Mouse (Mus musculus): Measurements from ENCODE around the gene Tspan12.
"Not testable (repeated sequence)": the region's sequence is repeated elsewhere in the genome, so short reads cannot be mapped to it uniquely, and the experiment has no call there.

Tspan12 gene

DNA sequence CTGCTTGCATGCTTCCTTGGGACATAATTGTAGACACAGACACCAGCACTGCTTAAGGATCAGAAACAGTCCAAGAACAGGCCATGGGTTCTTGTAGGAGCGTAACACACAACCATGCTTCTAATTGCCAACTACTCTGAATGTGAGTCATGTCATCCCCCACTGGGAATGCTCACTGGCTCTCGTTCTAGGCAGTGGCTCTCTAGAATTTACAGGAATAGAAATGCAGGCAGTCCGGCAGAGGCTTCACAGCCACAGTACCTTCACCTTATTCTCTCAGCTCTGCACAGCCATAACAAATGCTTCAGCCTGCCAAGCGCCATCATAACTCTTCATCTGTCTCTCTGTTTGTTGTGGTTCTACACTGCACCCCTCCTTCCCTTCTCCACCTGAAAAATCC lies 23.9 kb downstream of the Tspan12 start:
- no peak for DNase-seq (ENCODE audit: low read depth, low spot score)

GRCm38 (mm10) chr6:21828001-21828400 lies 24.3 kb downstream of the Tspan12 start:
- DNase-seq (ENCODE audit: low read depth, low spot score), result no peak

DNA sequence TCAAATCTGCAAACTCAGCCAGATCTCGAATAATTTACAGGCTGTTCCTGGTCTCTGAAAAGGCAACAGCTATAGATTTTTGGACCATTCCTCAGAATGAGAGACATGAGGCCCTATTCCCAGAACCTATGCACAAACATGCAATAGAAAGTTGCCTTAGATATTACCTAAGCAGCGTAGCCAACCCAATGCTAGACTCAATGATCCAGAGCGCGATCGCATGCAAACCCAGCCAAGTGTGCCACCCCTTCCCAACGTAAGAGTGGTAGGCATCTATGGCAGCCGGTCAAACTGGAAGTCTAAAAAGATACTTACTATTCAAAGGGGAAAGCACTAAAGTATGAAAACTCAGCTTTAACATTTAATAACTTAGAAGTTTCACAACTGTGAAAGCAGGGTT lies 28.6 kb downstream of the Tspan12 start:
- DNase-seq (ENCODE audit: low read depth, low spot score), result no peak

GRCm38 (mm10) chr6:21823281-21823680 lies 29.0 kb downstream of the Tspan12 start:
- no peak for DNase-seq (ENCODE audit: low read depth, low spot score)

GRCm38 (mm10) chr6:21822721-21823134 lies 29.6 kb downstream of the Tspan12 start:
- DNase-seq (ENCODE audit: low read depth, low spot score), result no peak

DNA sequence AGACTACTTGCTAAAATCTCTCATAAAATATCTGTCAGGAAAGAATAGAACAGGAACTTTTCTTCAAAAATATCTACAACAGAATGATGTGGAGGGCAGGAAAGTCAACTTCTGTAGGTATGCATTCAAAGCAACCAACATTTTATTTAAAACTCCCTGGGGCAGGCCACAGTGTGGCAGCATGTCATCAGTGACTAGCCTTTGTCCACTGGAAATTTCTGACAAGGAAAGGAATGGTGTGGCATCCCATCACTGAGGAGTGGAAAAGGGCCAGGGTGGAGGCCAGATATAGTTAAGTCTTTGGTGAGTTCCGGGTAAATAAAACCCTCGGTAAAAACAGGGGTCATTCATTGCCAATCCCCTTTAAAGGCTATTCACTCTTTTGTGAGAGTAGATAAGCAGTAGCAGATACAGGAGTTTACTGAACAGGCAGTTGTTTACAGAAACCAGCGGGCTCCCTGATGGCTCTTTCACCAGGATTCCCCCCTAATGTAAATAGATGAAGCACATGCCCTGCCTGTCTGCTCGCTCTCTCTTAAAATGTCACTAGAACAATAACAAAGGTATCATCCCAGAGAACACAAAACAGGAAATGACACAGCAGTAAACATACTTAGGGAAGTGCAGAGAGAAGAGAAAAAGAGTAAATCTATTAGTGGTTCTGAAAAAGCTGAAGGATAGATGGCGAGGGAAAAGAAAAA lies 34.1 kb downstream of the Tspan12 start:
- DNase-seq (ENCODE audit: low read depth, low spot score), result no peak

DNA sequence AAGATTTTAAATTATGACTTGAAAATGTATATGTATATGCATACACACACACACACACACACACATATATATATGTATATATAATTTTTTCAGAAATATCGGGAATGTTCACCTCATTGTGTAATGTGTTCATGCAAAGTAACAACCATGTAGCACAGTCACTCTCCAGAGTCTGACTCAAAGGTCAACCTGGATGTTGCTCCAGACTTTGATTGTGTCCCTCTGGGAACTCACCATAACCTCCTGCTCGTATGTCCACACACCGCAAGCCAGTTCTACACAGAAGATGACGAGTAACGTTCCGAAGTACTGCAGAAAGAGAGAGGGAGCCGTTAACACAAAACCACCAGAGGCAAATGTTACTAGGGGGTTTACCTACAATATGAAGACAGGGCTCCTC lies 46.3 kb downstream of the Tspan12 start:
- no peak for DNase-seq (ENCODE audit: low read depth, low spot score)

- no peak for DNase-seq (ENCODE audit: low read depth, low spot score)
Measured at GRCm38 (mm10) chr6:21805013-21805570, 47.2 kb downstream of the Tspan12 start.

DNA sequence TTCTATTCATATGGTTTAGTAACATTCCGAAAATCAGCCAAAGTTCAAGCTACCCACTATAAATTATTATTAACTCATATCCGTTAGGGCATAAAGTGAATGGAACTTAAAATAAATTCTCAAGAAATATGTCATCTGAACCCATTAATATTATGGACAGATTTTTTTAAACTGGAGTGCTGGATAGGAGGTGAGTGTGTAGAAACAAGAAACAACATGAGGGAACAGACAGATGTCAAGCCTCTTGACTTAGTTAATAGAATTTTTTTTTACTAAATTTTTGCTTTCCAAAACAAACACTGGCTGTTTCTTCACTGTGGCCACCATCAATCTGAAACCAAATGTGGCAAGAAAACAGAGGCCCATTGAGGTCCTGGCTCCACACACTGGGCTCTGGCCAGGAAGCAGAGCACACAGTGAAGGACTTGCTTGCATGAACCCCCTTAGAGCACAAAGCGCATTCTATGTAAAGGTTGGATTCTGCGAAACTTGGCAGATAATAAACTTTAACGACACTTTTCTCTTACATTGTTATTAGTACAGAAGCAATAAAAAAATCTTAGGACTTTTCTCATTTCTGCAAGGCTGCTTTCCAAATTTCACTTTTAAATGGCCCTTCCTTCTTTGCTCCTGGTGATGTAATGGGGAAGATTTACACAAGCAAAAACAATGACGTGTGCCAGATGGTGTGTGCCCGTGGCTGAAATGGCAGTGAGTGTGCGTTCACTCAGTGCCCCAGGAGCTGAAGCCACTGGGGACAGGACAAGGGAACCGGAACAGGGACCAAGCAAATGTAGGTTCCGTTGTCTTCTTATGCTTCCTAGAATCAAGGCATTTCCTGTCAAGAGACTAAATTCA lies 48.6 kb downstream of the Tspan12 start:
- peak; percentile 16 for DNase-seq (ENCODE audit: low read depth, low spot score)

DNA sequence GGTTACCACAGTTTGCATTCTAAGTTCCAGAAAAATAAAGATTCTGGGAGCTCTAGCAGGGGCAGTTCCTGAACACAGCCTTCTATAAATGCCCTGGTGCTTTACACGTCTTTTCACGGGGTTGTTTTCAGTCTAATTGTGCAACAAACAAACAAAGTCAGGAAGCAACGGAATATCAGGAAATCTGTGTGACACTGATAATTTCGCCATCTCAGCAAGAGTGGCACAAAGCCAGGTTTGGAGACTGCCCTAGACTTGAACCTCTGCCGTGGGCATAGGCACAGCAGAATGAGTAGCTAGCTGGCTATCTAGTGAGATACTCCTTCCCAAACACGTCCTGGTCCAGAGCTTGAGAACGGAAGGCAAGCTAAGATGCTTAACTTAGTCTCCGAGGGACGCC lies 53.7 kb downstream of the Tspan12 start:
- DNase-seq (ENCODE audit: low read depth, low spot score), result no peak

- no peak for DNase-seq (ENCODE audit: low read depth, low spot score)
Measured at GRCm38 (mm10) chr6:21797087-21797486, 55.2 kb downstream of the Tspan12 start.

DNA sequence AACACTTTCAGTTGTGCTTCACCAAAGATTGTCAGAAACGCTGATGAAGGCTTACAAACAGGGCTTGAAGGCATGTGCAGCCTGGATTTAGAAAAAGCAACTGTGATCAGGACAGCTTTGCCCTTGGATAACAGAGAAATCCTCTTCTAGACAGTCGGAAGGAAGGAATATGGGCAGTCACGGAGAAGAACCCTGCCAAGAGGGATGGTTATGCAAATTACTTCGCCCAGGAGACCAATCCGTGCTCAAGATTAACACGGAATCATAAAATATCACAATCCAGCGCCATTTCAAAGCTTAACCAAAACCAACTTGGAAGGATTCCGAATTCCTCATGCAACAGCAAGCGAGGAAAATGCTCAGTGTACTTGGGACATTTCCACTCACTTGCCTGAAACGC lies 55.9 kb downstream of the Tspan12 start:
- no peak for DNase-seq (ENCODE audit: low read depth, low spot score)

DNA sequence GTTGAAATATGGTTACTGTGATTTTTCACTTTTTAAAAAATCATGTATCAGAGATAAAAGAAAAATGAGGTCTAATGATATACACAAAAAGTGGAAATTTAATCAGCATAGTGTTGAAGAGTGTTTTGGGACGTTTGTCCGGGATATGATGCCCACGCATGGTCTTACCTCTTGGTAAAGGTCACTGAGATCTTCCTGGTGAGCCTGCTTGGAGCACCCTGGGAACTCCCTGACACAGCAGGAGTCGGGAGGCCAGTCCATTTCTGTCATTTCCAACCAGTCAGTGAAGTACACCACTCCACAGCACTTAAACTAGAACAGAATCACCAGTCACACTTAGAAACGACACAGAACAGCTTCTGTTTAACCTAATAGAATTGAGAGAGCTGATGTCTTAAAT lies 56.9 kb downstream of the Tspan12 start:
- DNase-seq (ENCODE audit: low read depth, low spot score), result no peak

DNA sequence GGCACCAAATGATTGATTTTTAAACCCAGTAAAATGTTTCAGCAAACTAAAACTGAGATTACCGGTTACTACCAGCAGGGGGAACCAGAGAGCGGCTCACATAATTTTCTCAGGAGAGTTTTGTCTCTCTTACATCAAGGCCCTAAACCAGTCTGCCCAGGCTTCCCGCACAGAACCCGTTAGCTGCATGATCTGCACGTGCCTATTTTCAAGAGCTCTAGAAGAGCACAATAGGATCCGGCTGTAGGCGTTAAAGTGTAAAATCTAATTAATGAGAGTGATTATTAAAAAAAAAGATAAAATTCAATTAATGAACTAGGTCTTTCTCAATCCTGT lies 57.3 kb downstream of the Tspan12 start:
- no peak for DNase-seq (ENCODE audit: low read depth, low spot score)

DNA sequence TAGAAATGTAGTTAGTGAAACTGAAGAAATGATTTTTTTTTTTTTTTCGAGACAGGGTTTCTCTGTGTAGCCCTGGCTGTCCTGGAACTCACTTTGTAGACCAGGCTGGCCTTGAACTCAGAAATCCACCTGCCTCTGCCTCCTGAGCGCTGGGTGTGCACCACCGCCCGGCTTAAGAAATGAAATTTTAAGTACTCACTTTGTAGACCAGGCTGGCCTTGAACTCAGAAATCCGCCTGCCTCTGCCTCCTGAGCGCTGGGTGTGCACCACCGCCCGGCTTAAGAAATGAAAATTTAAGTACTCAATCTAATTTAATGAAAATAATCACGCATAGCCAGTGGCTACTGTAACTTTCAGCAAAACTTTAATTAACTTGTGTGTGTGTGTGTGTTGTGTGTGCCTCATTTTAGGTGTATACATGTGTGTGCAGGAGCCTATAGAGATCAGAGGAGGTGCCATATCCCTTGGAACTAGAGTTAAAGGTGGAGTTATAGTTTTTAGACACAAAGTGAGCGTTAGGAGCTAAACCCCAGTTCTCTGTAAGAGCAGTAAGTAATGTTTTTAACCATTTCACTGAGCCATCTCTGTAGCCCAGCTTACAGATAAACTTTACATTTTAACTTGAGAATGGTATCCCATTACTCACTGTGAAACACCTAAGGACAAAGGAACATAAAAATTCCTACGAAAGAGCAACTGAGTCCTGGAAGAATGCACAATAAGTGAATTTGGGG lies 57.8 kb downstream of the Tspan12 start:
- DNase-seq (ENCODE audit: low read depth, low spot score), result no peak

DNA sequence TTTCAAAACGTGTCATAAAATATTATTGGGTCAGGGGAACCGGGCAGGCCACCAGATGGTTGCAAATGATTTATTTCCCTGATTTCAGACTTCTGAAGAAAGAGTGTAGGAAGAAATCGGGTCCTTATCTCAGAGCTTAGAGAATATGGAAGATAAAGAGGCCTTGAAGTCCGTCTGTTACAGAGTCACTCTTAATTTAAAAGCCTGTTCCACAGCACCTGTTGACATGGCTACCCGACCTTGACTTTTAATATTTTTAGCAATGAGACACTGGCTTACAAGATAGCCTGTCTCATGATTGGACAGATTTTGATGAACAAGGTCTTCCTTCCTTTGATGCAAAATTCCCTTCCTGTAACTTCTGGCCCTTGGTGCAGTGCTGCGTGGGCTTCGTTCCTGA lies 61.0 kb downstream of the Tspan12 start:
- DNase-seq (ENCODE audit: low read depth, low spot score), result no peak

GRCm38 (mm10) chr6:21790550-21791086 lies 61.7 kb downstream of the Tspan12 start:
- DNase-seq (ENCODE audit: low read depth, low spot score), result no peak

DNA sequence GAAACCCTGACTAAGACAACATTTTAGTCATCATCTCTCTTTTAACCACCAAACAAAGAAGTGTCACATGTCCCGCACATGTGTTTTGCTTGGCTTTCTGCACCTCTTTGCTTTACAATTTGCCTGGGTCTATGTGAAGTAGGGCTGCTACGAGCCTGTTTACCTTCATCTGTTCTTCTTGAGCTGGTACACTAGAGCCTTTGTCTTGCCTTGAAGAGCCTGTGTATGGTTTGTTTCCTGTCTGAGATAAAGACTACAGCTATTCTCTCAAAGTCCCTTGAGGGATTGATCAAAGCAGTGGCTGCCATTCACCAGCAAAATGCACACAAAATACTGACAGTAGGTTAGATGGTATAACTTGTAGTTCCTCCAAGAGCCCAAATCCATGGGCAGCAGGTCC lies 62.3 kb downstream of the Tspan12 start:
- DNase-seq (ENCODE audit: low read depth, low spot score), result no peak

DNA sequence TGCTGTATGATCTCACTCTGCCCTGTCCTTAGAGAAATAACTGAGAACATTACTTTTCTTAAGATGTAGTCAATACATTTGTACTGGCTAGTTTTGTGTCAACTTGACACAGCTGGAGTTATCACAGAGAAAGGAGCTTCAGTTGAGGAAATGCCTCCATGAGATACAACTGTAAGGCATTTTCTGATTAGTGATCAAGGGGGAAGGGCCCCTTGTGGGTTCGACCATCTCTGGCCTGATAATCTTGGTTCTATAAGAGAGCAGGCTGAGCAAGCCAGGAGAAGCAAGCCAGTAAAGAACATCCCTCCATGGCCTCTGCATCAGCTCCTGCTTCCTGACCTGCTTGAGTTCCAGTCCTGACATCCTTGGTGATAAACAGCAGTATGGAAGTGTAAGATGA lies 62.7 kb downstream of the Tspan12 start:
- DNase-seq (ENCODE audit: low read depth, low spot score), result not testable (repeated sequence)

GRCm38 (mm10) chr6:21787757-21788156 lies 64.6 kb downstream of the Tspan12 start:
- DNase-seq (ENCODE audit: low read depth, low spot score), result no peak

DNA sequence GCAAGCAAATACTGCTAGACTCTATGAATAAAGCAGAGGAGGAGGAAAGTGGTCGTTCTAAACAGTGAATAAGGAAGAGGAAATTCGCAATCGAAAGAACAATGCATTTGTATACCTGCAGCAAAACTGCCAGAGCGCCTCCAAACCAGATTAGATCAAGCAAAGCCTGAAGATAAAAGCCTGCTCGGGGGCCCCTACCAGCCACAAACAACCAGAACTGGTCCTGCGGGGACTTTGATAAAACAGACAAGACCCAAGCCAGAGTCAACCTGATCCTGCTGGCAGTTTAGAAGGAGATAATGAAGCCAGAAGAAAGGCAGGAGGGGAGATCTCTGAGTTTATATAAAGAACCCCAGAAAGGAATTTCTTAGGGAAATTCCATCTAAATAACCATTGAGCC lies 65.0 kb downstream of the Tspan12 start:
- no peak for DNase-seq (ENCODE audit: low read depth, low spot score)
